Comparison of ENCODE assay signal across 8 mouse cellular contexts in the genomic region with DNA sequence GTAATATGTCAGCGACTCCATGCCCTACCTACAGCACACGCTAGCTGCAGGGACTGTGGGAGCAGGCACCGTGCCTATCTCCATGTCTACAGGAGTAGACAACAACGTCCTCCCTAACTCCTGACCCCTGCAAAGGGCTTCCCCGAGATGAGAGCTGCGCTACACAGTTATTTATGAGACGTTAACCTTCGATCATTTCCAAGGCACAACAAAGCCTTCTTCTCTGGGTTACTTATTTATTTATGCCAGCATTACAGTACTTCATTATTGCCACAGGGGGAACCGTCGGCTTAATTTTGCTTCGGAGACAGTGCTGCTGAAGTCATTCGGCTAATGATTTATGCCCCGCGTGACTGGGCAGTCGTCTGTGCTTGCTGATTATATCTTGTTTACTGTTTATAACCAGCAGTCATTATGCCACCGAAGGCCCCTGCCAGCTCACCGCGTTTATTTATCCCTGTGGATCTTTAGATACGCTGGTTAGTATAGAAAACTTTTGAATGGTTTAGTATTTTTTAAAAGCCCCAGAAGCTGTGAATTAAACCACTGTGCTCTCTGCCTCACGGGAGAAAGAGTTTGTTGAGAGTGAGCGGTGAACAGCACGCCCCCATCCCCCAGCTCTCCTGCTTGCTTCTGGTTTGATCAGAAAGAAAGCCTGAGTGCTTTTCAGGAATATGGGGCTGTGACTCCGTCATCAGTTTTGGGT.
DNase-seq lines count a peak whose midpoint lies in the region; ATAC-seq and TF ChIP-seq lines count a peak whose summit lies in the region.

No protein-coding gene starts in this region.

- peak; percentile 77 for DNase-seq in adrenal gland, postnatal 14 days
- peak; percentile 92 for DNase-seq in midbrain, postnatal 0 days (ENCODE audit: low spot score)
- DNase-seq in testis, postnatal 14 days (ENCODE audit: low spot score), result peak; percentile 24

- peak; percentile 78 for TF ChIP-seq CTCF in midbrain, postnatal 0 days (IDR thresholded peaks at IDR 0.05)

- ATAC-seq in embryonic facial prominence, embryonic 15.5 days (ENCODE audit: insufficient number of reproducible peaks, low FRiP score, low TSS enrichment, low read depth), result peak; percentile 54; the same call in 1 of the 2 replicates
- ATAC-seq in heart, embryonic 13.5 days (ENCODE audit: extremely low read depth, insufficient number of reproducible peaks, low FRiP score, low TSS enrichment), result no peak
- ATAC-seq in kidney, embryonic 16.5 days (ENCODE audit: low FRiP score, low TSS enrichment), result peak; percentile 88
- no peak for ATAC-seq in limb, embryonic 15.5 days (ENCODE audit: insufficient number of reproducible peaks, low FRiP score, low TSS enrichment, low read depth)
- ATAC-seq in midbrain, postnatal 0 days (ENCODE audit: low FRiP score), result peak; percentile 65; the same call in 1 of the 2 replicates
- no peak for ATAC-seq in inflammation-experienced regulatory T-cells, adult 6 months

- 0 out of 2 replicates have a peak overlapping the region, but pooled peaks have one; percentile 10 for H3K4me3 ChIP-seq in embryonic facial prominence, embryonic 15.5 days (replicated peaks)
- H3K4me3 ChIP-seq in heart, embryonic 13.5 days, result peak overlapping the region; percentile 14; the same call in 1 of the 2 replicates
- H3K4me3 ChIP-seq in kidney, embryonic 16.5 days (ENCODE audit: low read length), result peak overlapping the region; percentile 33
- peak overlapping the region; percentile 12 for H3K4me3 ChIP-seq in limb, embryonic 15.5 days
- peak overlapping the region; percentile 23; the same call in 1 of the 2 replicates for H3K4me3 ChIP-seq in midbrain, postnatal 0 days (ENCODE audit: low read depth, low read length)

- 36% methylated on average over 23 of the region's 23 CpGs for WGBS in embryonic facial prominence, embryonic 15.5 days
- WGBS in heart, embryonic 13.5 days, result 45% methylated on average over 23 of the region's 23 CpGs
- WGBS in kidney, embryonic 16.5 days, result 12% methylated on average over 23 of the region's 23 CpGs
- 18% methylated on average over 23 of the region's 23 CpGs for WGBS in limb, embryonic 15.5 days
- 23% methylated on average over 23 of the region's 23 CpGs for WGBS in midbrain, postnatal 0 days

- no peaks in the 10 kb centered on the region for H3K36me3 ChIP-seq in embryonic facial prominence, embryonic 15.5 days
- H3K36me3 ChIP-seq in heart, embryonic 13.5 days, result no peaks in the 10 kb centered on the region
- H3K36me3 ChIP-seq in kidney, embryonic 16.5 days (ENCODE audit: insufficient read depth, low read length), result no peaks in the 10 kb centered on the region
- H3K36me3 ChIP-seq in limb, embryonic 15.5 days, result no peaks in the 10 kb centered on the region
- no peaks in the 10 kb centered on the region for H3K36me3 ChIP-seq in midbrain, postnatal 0 days (ENCODE audit: insufficient read depth, low read length)

- H3K27ac ChIP-seq in embryonic facial prominence, embryonic 15.5 days (replicated peaks), result no peak overlapping the region
- H3K27ac ChIP-seq in heart, embryonic 13.5 days (replicated peaks), result peak overlapping the region; percentile 22; the same call in 1 of the 2 replicates
- peak overlapping the region; percentile 34; the same call in 1 of the 2 replicates for H3K27ac ChIP-seq in kidney, embryonic 16.5 days (ENCODE audit: low read length)
- H3K27ac ChIP-seq in limb, embryonic 15.5 days, result no peak overlapping the region
- H3K27ac ChIP-seq in midbrain, postnatal 0 days (ENCODE audit: low read depth, low read length), result no peak overlapping the region

- no peaks in the 10 kb centered on the region for H3K27me3 ChIP-seq in embryonic facial prominence, embryonic 15.5 days
- H3K27me3 ChIP-seq in heart, embryonic 13.5 days (replicated peaks), result no peaks in the 10 kb centered on the region
- no peaks in the 10 kb centered on the region for H3K27me3 ChIP-seq in kidney, embryonic 16.5 days (ENCODE audit: insufficient read depth, low read length)
- no peaks in the 10 kb centered on the region for H3K27me3 ChIP-seq in limb, embryonic 15.5 days
- H3K27me3 ChIP-seq in midbrain, postnatal 0 days (ENCODE audit: insufficient read depth, low read length), result no peaks in the 10 kb centered on the region

- H3K9ac ChIP-seq in embryonic facial prominence, embryonic 15.5 days, result no peak overlapping the region
- H3K9ac ChIP-seq in heart, embryonic 13.5 days, result peak overlapping the region; percentile 44
- H3K9ac ChIP-seq in kidney, embryonic 16.5 days (replicated peaks; ENCODE audit: low read length), result peak overlapping the region; percentile 58
- no peak overlapping the region for H3K9ac ChIP-seq in limb, embryonic 15.5 days
- H3K9ac ChIP-seq in midbrain, postnatal 0 days (replicated peaks; ENCODE audit: low read length, poor library complexity, severe bottlenecking), result 0 out of 2 replicates have a peak overlapping the region, but pooled peaks have one; percentile 37

- H3K4me1 ChIP-seq in embryonic facial prominence, embryonic 15.5 days, result peaks cover 12% of the 10 kb centered on the region
- peaks cover 21% of the 10 kb centered on the region for H3K4me1 ChIP-seq in heart, embryonic 13.5 days
- peaks cover 15% of the 10 kb centered on the region for H3K4me1 ChIP-seq in kidney, embryonic 16.5 days (ENCODE audit: insufficient read depth, low read length)
- peaks cover 16% of the 10 kb centered on the region for H3K4me1 ChIP-seq in limb, embryonic 15.5 days
- no peaks in the 10 kb centered on the region; the same call in 1 of the 2 replicates for H3K4me1 ChIP-seq in midbrain, postnatal 0 days (ENCODE audit: insufficient read depth, low read length)

- H3K4me2 ChIP-seq in embryonic facial prominence, embryonic 15.5 days (replicated peaks), result peak overlapping the region; percentile 36
- peak overlapping the region; percentile 56 for H3K4me2 ChIP-seq in heart, embryonic 13.5 days
- H3K4me2 ChIP-seq in kidney, embryonic 16.5 days (replicated peaks; ENCODE audit: low read depth, low read length), result peak overlapping the region; percentile 59
- H3K4me2 ChIP-seq in limb, embryonic 15.5 days, result peak overlapping the region; percentile 41
- H3K4me2 ChIP-seq in midbrain, postnatal 0 days (ENCODE audit: low read depth, low read length, poor library complexity, severe bottlenecking), result peak overlapping the region; percentile 49

- no peaks in the 10 kb centered on the region for H3K9me3 ChIP-seq in embryonic facial prominence, embryonic 15.5 days (replicated peaks)
- H3K9me3 ChIP-seq in heart, embryonic 13.5 days, result no peaks in the 10 kb centered on the region
- H3K9me3 ChIP-seq in kidney, embryonic 16.5 days (ENCODE audit: low read length), result no peaks in the 10 kb centered on the region
- no peaks in the 10 kb centered on the region for H3K9me3 ChIP-seq in limb, embryonic 15.5 days
- no peaks in the 10 kb centered on the region for H3K9me3 ChIP-seq in midbrain, postnatal 0 days (ENCODE audit: low read length)

Comparison
In these comparisons a context has a peak if more than half of its experiments do, and no peak if none do; other contexts are left out.
1. DNase-seq: peak in every context shown above with its lines; median percentile 92 in midbrain, postnatal 0 days; 77 in adrenal gland, postnatal 14 days; 24 in testis, postnatal 14 days.
2. ATAC-seq: peak in embryonic facial prominence, embryonic 15.5 days (single experiment), kidney, embryonic 16.5 days (single experiment) and midbrain, postnatal 0 days (single experiment); none in heart, embryonic 13.5 days (single experiment), limb, embryonic 15.5 days (single experiment) and inflammation-experienced regulatory T-cells, adult 6 months (single experiment).
3. H3K27ac ChIP-seq: peak in heart, embryonic 13.5 days (single experiment) and kidney, embryonic 16.5 days (single experiment); none in embryonic facial prominence, embryonic 15.5 days (single experiment), limb, embryonic 15.5 days (single experiment) and midbrain, postnatal 0 days (single experiment).
4. H3K9ac ChIP-seq: peak in heart, embryonic 13.5 days (single experiment), kidney, embryonic 16.5 days (single experiment) and midbrain, postnatal 0 days (single experiment); none in embryonic facial prominence, embryonic 15.5 days (single experiment) and limb, embryonic 15.5 days (single experiment).
5. Peak in every context shown above with its lines, with median percentiles within 50 percentile points of each other: H3K4me2 ChIP-seq and H3K4me3 ChIP-seq.